Mouse (Mus musculus) gastrocnemius, postnatal 10 days (tissue): ENCODE results near the gene Klhdc10. TPM values are rescaled to one million over a fixed set of nuclear protein-coding genes. Genes with fewer than 3 reads are reported as not detected.

ENCODE experiments used
- DNase-seq: peaks from one replicate; pipeline ENCODE4 v3.0.0; 2021; ENCODE audit warnings: mixed read lengths
- total RNA-seq, 2 experiments: library from RNA; stranded (reverse); gene quantifications; 2 replicates each; pipeline ENCODE4 v1.2.3; 2021

Klhdc10 gene
- total RNA-seq, 2 experiments from 2014 or later: 52.8 to 54.8 TPM

DNA sequence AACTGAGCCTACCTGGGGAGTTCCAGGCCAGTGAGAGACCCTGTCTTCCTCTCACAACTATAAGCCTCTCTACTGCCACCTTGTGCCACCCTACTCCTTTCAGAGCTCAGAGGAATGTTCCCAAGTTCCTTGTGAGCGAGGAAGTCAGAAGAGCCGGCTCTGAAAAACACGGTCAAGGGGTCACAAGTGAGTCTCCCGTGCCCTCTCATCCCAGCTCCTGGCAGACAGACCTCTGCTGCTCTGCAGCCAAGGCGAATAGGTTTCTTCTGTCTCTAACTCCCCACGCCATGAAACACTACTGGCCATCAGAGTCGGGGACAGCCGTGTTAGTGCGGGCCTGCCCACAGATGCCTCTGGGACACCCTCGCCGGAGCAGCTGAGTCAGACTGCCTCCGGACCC is 67.0 kb downstream of the Klhdc10 start:
- DNase-seq: peak; percentile 40

DNA sequence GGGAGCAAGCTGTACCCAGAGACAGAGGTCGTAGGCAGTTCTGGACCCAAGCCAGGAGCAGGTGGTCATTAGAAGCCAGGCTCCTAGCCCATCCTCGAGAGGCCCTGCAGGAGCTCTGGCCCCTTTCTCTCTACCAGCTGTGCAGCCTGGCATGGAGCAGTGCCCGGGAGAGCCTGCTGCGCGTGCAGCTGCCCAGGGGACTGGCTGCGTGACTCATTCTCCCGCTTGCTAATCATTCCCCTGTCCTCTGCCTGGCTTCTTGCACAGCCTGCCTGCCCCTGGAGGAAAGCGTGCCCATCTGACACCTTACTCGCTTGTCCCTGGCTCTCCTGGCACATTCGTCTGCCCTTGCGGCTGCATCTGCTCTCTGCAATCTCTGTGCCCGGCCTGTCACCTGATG is 67.7 kb downstream of the Klhdc10 start:
- DNase-seq: peak; percentile 68

DNA sequence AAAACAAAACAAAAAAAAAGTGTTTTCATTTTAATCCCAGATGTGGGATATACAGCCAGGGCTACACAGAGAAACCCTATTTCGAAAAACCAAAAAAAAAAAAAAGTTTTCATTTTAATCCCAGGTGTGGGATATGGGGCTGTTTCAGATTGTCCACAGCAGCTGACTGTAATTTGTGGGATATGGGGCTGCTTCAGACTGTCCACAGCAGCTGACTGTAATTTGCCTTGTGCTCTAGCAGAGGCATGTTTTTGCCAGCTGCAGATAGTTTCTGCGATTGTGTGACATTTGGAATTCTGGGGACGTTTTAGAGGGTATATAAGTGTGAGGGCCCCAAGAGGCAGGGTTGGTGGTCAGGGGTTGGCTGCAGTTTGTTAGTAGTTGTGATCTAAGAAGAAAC is 70.0 kb downstream of the Klhdc10 start:
- no peak for DNase-seq

DNA sequence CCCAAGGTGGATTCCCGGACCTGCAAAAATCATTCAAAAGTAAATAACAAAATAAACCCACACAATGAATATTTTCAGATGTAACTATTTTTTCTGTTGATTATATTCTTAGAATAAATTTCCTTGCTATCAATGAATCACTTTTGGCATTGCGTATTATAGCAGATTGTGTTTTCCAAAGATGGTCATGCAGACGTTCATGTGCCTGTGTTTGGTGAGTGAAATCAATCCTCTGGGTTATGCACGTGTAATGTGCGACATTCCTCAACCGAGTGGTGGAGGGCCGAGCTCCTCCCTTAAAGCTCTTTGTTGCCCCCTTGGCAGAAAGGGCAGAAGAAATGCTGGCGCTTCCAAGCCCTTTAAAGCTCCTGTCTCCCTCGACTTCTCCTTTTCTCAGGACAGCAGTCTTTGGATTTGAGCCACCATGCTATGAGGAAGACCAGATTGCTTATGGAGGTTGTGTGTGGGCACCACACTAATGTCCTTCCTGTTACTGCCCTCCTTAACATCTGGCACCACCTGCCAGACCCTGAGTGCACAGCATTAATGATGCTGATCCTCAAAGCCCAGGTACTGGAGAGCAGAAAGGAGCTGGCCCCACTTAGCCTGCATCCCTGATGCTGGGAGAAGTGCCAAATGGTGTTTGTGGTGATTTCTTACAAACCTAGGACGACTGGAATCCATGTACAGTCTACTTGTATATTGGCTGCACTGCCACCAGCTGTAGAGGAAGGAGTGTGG is 74.5 kb downstream of the Klhdc10 start:
- DNase-seq: no peak

DNA sequence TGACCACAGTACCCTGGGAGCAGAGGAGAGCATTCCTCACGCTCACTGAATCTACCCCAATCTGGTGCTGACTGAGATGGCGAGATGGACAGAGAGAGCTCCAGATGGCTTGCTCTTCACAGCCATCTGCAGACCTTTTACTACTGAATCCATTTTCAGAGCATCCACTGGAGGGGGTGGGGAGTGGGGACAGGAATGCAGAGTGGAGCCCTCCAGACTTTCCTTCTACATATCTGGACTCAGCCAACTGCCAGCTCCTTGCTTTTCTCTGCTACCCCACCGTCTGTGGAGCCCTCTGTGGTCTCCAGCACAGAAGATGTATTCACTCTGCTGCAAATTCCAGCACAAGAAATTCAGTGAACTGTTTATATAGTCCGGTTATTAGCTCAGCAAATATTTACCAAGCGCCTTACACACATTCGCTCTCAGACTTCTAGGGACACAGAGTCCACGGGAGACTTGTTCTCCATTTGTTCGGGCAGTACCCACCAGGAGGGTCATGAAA is 75.6 kb downstream of the Klhdc10 start:
- no peak for DNase-seq

DNA sequence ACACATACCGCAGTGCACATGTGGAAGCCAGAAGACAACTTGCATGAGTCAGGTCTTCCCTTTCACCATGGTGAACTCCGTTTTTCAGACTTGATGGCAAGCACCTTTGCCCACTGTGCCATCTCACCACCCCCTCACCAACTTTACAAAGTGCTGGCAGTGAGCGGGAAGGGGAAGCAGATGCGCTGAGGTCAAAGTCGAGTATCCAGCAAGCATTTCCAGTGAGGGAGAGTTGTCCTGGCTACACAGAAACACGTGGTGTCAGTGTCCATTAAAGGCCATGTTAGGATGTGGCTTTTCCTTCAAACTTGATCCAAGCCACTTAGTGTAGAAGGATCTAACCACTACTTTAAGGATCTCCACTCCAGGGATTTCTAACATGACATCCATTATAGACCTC is 76.1 kb downstream of the Klhdc10 start:
- DNase-seq: no peak

DNA sequence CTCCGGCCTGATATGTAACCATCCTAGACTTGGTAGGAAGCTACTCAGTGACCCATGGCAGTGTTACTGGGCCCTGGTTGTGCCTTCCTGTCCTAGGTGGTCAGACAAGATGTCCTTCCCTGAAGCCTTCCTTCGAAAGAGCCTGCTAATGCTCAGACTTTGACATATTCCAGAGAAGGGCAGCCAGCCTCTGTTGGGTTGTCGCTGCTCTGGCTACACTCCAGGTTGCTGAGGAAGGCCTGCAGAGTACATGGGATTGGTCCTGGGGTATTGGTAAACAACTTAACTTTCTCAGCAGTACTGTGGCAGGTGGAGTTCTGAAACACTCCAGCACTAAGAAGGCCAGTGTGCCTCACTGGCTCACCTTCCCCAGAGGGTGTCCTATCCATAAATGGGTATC is 77.8 kb downstream of the Klhdc10 start:
- no peak for DNase-seq

DNA sequence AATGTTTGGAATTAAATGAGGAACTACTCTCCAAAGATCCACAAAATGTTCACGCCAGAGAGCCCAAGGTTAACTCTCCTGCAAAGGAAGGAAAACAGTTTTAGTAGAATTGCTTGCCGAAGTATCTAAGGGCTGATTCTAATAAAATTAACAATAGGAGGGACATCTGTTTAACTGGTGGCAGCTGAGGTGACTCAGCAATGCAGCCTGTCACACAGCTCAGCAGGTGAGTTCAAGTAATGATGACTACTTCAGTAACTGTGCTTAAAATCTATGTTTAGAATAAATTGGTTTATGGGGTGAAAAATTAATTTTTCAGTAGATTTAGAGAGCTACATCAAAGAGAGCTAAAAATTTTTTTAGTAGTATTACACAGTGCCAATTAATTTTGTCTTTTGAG is 81.2 kb downstream of the Klhdc10 start:
- no peak for DNase-seq

DNA sequence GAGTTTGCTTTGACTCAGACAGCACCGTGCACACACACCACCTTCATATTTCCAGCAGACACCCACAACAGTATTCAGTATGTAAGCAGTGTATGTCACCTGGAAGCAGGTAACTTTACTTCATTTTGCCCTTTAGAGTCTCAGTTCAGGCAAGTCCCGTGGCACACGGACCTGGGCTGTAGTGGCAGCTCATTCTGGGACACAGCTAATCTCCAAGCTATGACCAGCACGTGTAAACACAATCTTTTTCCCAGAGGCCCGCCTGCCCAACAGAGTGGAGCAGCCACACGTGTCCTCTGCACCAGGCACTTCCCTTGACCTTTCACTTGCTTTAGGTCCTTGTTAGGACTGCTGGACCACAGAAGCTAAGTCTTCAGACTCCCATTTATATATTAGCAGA is 84.8 kb downstream of the Klhdc10 start:
- DNase-seq: no peak

DNA sequence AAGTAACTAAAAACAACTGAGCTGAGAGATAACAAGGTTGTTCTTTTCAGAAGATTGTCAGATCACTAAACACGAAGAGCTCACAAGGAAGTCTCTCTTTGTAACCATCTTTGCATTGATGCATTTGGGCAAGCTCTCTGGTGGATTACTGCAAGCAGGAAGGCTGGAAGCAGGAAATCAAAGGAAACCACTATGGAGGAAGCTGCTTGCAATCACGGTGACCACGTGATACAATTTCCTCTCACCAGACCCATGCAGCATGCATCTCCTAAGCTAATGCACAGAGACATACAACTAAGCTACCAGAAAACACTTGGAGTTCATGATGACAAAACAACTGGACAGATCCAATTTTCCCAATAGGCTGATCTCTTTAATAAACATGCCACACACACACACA is 97.4 kb downstream of the Klhdc10 start:
- no peak for DNase-seq

Other genes starting within 250 kb of the Klhdc10 start
- gene Ube2h, start 97.3 kb upstream of the Klhdc10 start, total RNA-seq: 10 to 100 TPM; 64.8 to 68.6 TPM
- 10 to 100 TPM; 15.8 to 19.4 TPM for gene Zc3hc1, start 10.8 kb upstream of the Klhdc10 start, total RNA-seq
- 10 to 100 TPM; 10.5 to 12.1 TPM for gene Tmem209, start 107.9 kb downstream of the Klhdc10 start, total RNA-seq
- under 1 TPM; 0.21 to 0.56 TPM for gene Ssmem1, start 108.0 kb downstream of the Klhdc10 start, total RNA-seq
- 1 to 10 TPM; 1.2 to 1.6 TPM for gene Cpa2, start 139.7 kb downstream of the Klhdc10 start, total RNA-seq
- 1 to 10 TPM in 1 of 2 experiments, under 1 TPM in 1; 0.80 to 1.2 TPM for gene Cpa4, start 166.5 kb downstream of the Klhdc10 start, total RNA-seq
- under 1 TPM; 0.78 to 0.93 TPM for gene Cpa5, start 209.1 kb downstream of the Klhdc10 start, total RNA-seq
- gene Cpa1, start 237.3 kb downstream of the Klhdc10 start, total RNA-seq: under 1 TPM in 1 of 2 experiments, not detected in 1; 0.19 TPM